Mouse (Mus musculus) limb, embryonic 15.5 days (tissue): Measurements from ENCODE around the gene Ppih. TPM values are rescaled to one million over a fixed set of nuclear protein-coding genes. Genes with fewer than 3 reads are reported as not detected.

Experiments used
- ATAC-seq: fragments of 200-750 bp; cut with Nextera tagmentation; 2 replicates; pipeline ENCODE4 v1.8.0; 2017; ENCODE audit warnings: low read depth, moderate TSS enrichment; ENCODE audit not compliant: insufficient number of reproducible peaks, low FRiP score, low TSS enrichment
- H3K27ac ChIP-seq: fragments of 300-500 bp; sonication (generic); 2 replicates; pipeline ENCODE4 v1.5.1; 2015; ENCODE audit warnings: moderate library complexity, mild to moderate bottlenecking, inconsistent platforms
- H3K27me3 ChIP-seq: fragments of 300-500 bp; sonication (generic); 2 replicates; pipeline ENCODE4 v1.6.1; 2015; ENCODE audit warnings: inconsistent platforms
- H3K36me3 ChIP-seq: fragments of 300-500 bp; sonication (generic); 2 replicates; pipeline ENCODE4 v1.6.1; 2015; ENCODE audit warnings: inconsistent platforms
- H3K4me1 ChIP-seq: fragments of 300-500 bp; sonication (generic); 2 replicates; pipeline ENCODE4 v1.6.1; 2015; ENCODE audit warnings: inconsistent platforms
- H3K4me2 ChIP-seq: fragments of 300-500 bp; sonication (generic); 2 replicates; pipeline ENCODE4 v1.6.1; 2015; ENCODE audit warnings: mild to moderate bottlenecking, inconsistent platforms
- H3K4me3 ChIP-seq: fragments of 300-500 bp; sonication (generic); 2 replicates; pipeline ENCODE4 v1.5.1; 2015; ENCODE audit warnings: mild to moderate bottlenecking, inconsistent platforms
- H3K9ac ChIP-seq: fragments of 300-500 bp; sonication (generic); 2 replicates; pipeline ENCODE4 v1.6.1; 2015; ENCODE audit warnings: inconsistent platforms
- H3K9me3 ChIP-seq: fragments of 300-500 bp; sonication (generic); 2 replicates; pipeline ENCODE4 v1.6.1; 2016; ENCODE audit warnings: inconsistent platforms
- WGBS: fragments of 180-500 bp; shearing (Covaris S2); methylation state at CpG from one replicate; pipeline ENCODE4 v1.1.7; 2015; 5-methylcytosine and 5-hydroxymethylcytosine counted together
- polyA plus RNA-seq: library from polyadenylated mRNA; unstranded; fragments of >200 nt; fragmentation: Nextera tagmentation; extraction: Ambion mirVana; gene quantifications from 2 replicates; pipeline ENCODE4 v1.2.1, GENCODE M21; 2015

Gene Ppih
- polyA plus RNA-seq, 1 experiment from 2014 or later = 74.8 TPM

- peaks cover 15% of the 10 kb centered on the region for H3K36me3 ChIP-seq
- peaks cover 32% of the 10 kb centered on the region for H3K4me1 ChIP-seq
- 58% methylated on average over 7 of the region's 7 CpGs for WGBS
- no peak overlapping the region for H3K9ac ChIP-seq
- H3K9me3 ChIP-seq = no peaks in the 10 kb centered on the region
- no peaks in the 10 kb centered on the region for H3K27me3 ChIP-seq
- H3K27ac ChIP-seq = no peak overlapping the region
- no peak for ATAC-seq
- H3K4me2 ChIP-seq = no peak overlapping the region
- no peak overlapping the region for H3K4me3 ChIP-seq
Measured at GRCm38 (mm10) chr4:119252025-119252808, 68.1 kb downstream of the Ppih start.

Other genes starting within 250 kb of the Ppih start
- 179 and 208 TPM in 2 replicates for gene Slc2a1, start 211.8 kb downstream of the Ppih start, polyA plus RNA-seq
- gene Zfp691, start 146.4 kb downstream of the Ppih start, polyA plus RNA-seq = 7.0 and 7.7 TPM in 2 replicates
- gene Ermap, start 130.5 kb downstream of the Ppih start, polyA plus RNA-seq = 1.3 and 3.4 TPM in 2 replicates
- gene Svbp, start 125.2 kb downstream of the Ppih start, polyA plus RNA-seq = 190 and 212 TPM in 2 replicates
- gene Tmem269, start 102.3 kb downstream of the Ppih start, polyA plus RNA-seq = not detected in 2 replicates
- 35.3 and 35.4 TPM in 2 replicates for gene AU022252, start 87.8 kb downstream of the Ppih start, polyA plus RNA-seq
- 83.6 and 86.7 TPM in 2 replicates for gene P3h1, start 87.6 kb downstream of the Ppih start, polyA plus RNA-seq
- 0.05 and 0.12 TPM in 2 replicates for gene Cldn19, start 65.1 kb downstream of the Ppih start, polyA plus RNA-seq
- gene Ybx1, start 25.9 kb downstream of the Ppih start, polyA plus RNA-seq = 488 and 527 TPM in 2 replicates
- 3.1 and 5.8 TPM in 2 replicates for gene Ccdc30, start 95.0 kb upstream of the Ppih start, polyA plus RNA-seq
- gene Ppcs, start 101.9 kb upstream of the Ppih start, polyA plus RNA-seq = 26.6 and 29.2 TPM in 2 replicates
- 0.10 and 0.27 TPM in 2 replicates for gene Zmynd12, start 102.3 kb upstream of the Ppih start, polyA plus RNA-seq
- 0.42 and 0.56 TPM in 2 replicates for gene Rimkla, start 172.1 kb upstream of the Ppih start, polyA plus RNA-seq
- 22.2 and 26.7 TPM in 2 replicates for gene Foxj3, start 216.5 kb upstream of the Ppih start, polyA plus RNA-seq
- 4.6 and 5.6 TPM in 2 replicates for gene Frg2f1, start 219.0 kb upstream of the Ppih start, polyA plus RNA-seq